Mouse (Mus musculus) intestine, embryonic 16.5 days (tissue): Measurements from ENCODE around the gene Cds2. TPM values are rescaled to one million over a fixed set of nuclear protein-coding genes. Genes with fewer than 3 reads are reported as not detected.

ENCODE experiments used
- ATAC-seq: fragments of 200-750 bp; cut with Nextera tagmentation; 2 replicates; pipeline ENCODE4 v1.8.0; 2017; ENCODE audit warnings: moderate TSS enrichment, moderate library complexity
- H3K27ac ChIP-seq: fragments of 300-500 bp; sonication (generic); 2 replicates; pipeline ENCODE4 v1.5.1; 2014; ENCODE audit warnings: mild to moderate bottlenecking, low read length
- H3K27me3 ChIP-seq: fragments of 300-500 bp; sonication (generic); replicated peaks from 2 replicates; pipeline ENCODE4 v1.6.1; 2014; ENCODE audit warnings: low read length, control low read depth, mixed read lengths; ENCODE audit not compliant: control insufficient read depth, insufficient read depth
- H3K36me3 ChIP-seq: fragments of 300-500 bp; sonication (generic); 2 replicates; pipeline ENCODE4 v1.6.1; 2014; ENCODE audit warnings: low read length, control low read depth; ENCODE audit not compliant: control insufficient read depth, insufficient read depth
- H3K4me1 ChIP-seq: fragments of 300-500 bp; sonication (generic); 2 replicates; pipeline ENCODE4 v1.6.1; 2014; ENCODE audit warnings: low read length, control low read depth, mixed read lengths; ENCODE audit not compliant: control insufficient read depth, insufficient read depth
- H3K4me2 ChIP-seq: fragments of 300-500 bp; sonication (generic); 2 replicates; pipeline ENCODE4 v1.6.1; 2014; ENCODE audit warnings: low read depth, low read length, control low read depth
- H3K4me3 ChIP-seq: fragments of 300-500 bp; sonication (generic); 2 replicates; pipeline ENCODE4 v1.5.1; 2014; ENCODE audit warnings: mild to moderate bottlenecking, low read length
- H3K9ac ChIP-seq: fragments of 300-500 bp; sonication (generic); 2 replicates; pipeline ENCODE4 v1.6.1; 2014; ENCODE audit warnings: low read depth, low read length
- H3K9me3 ChIP-seq: fragments of 300-500 bp; sonication (generic); 2 replicates; pipeline ENCODE4 v1.6.1; 2016; ENCODE audit warnings: low read length, control low read depth; ENCODE audit not compliant: control insufficient read depth
- WGBS: fragments of 180-500 bp; shearing (Covaris S2); extraction: QIAGEN DNeasy Blood & Tissue Kit; methylation state at CpG from one replicate; pipeline ENCODE4 v1.1.7; 2014; 5-methylcytosine and 5-hydroxymethylcytosine counted together
- polyA plus RNA-seq: library from polyadenylated mRNA; unstranded; fragments of >200 nt; fragmentation: Nextera tagmentation; extraction: Ambion mirVana; gene quantifications from 2 replicates; pipeline ENCODE4 v1.2.1, GENCODE M21; 2015

Cds2 gene
- polyA plus RNA-seq, 1 experiment from 2014 or later, result 20.5 TPM

DNA sequence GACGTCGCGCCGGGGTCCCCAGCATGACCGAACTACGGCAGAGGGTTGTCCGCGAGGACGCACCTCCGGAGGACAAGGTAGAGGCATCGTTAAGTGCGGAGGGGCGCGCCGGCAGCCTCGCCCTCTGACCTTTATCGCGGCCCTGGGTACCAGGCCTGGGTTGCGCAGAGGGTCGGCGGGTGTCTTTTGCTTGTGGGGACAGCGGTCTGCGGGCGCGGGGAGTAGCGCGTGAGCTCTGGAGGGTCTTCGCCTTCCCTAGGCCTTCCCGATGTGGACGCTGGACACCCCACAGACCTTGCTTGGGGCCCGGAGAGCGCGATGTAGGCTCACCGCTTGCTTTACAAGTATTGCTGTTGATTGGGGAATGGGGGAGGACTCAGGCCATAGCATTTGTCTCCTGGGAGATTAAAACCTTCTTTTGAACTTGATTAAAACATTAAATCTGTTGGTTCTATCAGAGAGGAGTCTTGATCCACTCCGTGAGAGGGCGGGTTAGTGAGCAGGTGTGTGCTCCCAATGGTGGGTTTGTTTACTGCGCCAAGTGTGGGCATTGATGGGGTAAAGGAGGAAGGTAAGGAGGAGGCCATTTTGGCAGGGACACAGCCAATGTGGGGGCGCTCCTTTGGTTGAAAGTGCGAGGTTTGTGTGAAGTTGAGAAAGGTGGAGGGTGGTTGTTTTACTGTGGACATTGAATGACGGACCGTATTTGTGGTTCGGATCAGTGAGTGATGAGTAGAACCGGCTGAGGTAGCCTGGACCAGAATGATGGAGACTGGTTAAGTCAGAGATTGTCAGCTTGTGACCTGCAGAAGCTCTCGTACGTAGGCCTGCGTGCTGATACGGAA is 695 bp downstream of the Cds2 start:
- peak; percentile 22 for ATAC-seq
- Histone ChIP-seq H3K4me2 (peak overlapping the region; percentile 72), H3K9me3 (no peaks in the 10 kb centered on the region), H3K9ac (peak overlapping the region; percentile 86), H3K27ac (peak overlapping the region; percentile 74), H3K36me3 (no peaks in the 10 kb centered on the region), H3K4me3 (peak overlapping the region; percentile 90), H3K27me3 (no peaks in the 10 kb centered on the region), H3K4me1 (peaks cover 6% of the 10 kb centered on the region; the same call in 1 of the 2 replicates)
- WGBS, result 1% methylated on average over 39 of the region's 47 CpGs

DNA sequence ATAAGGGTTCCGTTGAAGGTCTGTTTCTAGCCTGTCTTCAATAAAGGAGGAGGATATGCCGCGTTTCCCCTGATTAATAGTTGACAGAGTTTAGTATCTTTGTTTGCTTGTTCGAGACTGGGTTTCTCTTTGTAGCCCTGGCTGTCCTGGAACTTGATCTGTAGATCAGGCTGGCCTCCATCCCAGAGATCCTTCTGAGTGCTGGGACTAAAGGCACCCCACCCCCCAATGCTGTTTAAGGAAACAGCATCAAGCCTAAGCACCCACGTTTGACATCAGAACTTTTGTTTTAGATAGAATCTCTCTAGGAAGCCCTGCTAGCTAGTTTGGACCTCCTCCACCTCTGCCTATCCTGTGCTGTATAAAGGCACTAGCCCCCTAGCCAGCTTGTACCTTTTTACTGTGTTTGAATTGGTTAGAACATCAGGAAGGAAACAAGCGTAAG is 1.3 kb downstream of the Cds2 start:
- H3K4me3 ChIP-seq, result peak overlapping the region; percentile 90
- H3K9me3 ChIP-seq, result no peaks in the 10 kb centered on the region
- ATAC-seq, result no peak
- 0 out of 2 replicates have a peak overlapping the region, but pooled peaks have one; percentile 74 for H3K27ac ChIP-seq
- 18% methylated on average over 6 of the region's 6 CpGs for WGBS
- H3K4me2 ChIP-seq, result peak overlapping the region; percentile 72
- H3K9ac ChIP-seq, result peak overlapping the region; percentile 86
- peaks cover 6% of the 10 kb centered on the region; the same call in 1 of the 2 replicates for H3K4me1 ChIP-seq
- H3K27me3 ChIP-seq, result no peaks in the 10 kb centered on the region
- H3K36me3 ChIP-seq, result no peaks in the 10 kb centered on the region

DNA sequence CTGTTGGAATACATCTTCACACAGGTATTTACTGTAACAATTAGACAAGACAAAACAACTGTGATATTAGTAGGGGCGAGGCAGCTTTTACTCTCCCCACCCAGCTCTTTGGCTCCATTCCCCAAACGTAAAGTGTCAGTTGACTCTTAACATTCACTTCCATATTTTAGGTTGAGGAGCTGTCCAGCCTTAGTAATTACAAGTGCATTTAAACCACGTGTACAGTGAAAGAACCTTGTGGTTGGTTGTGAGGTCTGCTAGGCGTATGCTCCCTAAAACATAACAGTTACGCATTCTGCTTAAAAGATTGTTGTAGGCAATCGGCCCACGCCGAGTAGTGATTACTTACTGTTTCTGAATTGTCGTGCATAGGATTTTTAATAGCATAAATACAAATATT is 2.2 kb downstream of the Cds2 start:
- Histone ChIP-seq H3K4me2 (no peak overlapping the region), H3K36me3 (no peaks in the 10 kb centered on the region), H3K4me1 (peaks cover 6% of the 10 kb centered on the region; the same call in 1 of the 2 replicates), H3K9me3 (no peaks in the 10 kb centered on the region), H3K27me3 (no peaks in the 10 kb centered on the region), H3K4me3 (no peak overlapping the region), H3K27ac (no peak overlapping the region), H3K9ac (no peak overlapping the region)
- WGBS, result 83% methylated on average over 9 of the region's 9 CpGs
- ATAC-seq, result no peak

DNA sequence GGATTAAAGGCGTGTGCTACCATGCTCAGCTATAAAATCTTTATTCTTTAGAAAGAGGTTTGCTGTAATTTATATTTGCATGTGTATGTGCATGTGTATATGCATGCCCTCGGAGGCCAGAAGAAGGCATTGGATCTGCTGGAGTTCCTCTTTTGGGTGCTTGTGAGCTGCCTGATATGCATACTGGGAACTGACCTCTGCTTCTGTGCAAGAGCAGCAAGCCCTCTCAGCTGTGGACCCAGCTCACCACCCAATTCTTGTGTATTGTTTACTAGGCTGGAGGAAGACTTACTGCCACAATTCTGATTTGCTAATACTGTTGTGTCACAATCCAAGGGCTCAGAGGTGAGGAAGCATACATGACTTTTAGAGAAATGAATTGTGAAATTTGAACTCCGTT is 3.1 kb downstream of the Cds2 start:
- Histone ChIP-seq H3K27ac (no peak overlapping the region), H3K4me1 (peaks cover 6% of the 10 kb centered on the region; the same call in 1 of the 2 replicates), H3K4me2 (no peak overlapping the region), H3K9me3 (no peaks in the 10 kb centered on the region), H3K36me3 (no peaks in the 10 kb centered on the region), H3K9ac (no peak overlapping the region), H3K27me3 (no peaks in the 10 kb centered on the region), H3K4me3 (no peak overlapping the region)
- 85% methylated on average over 3 of the region's 3 CpGs for WGBS
- no peak for ATAC-seq

DNA sequence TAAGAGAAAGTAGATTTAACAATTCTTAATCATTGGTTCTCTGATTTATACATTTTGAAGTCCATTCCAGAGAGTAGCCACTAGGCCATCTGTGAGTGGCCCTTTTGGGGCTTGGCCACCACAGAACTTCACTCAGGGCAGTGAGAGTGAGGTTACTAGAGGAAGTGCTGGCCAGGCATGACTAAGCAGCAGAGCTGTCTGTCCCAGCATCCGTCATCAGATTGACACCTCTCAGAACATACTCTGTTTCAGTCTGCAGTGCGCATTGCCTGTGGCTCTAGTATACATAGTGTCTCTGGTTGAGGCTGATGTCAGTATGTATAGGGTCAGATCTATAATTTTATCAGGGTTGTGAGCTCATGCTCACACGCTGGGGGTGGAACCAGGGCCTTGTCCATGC is 6.3 kb downstream of the Cds2 start:
- WGBS, result 82% methylated on average over 3 of the region's 3 CpGs
- ATAC-seq, result no peak
- H3K9ac ChIP-seq, result no peak overlapping the region
- H3K27ac ChIP-seq, result no peak overlapping the region
- H3K4me2 ChIP-seq, result no peak overlapping the region
- H3K27me3 ChIP-seq, result no peaks in the 10 kb centered on the region
- peaks cover 5% of the 10 kb centered on the region; the same call in 1 of the 2 replicates for H3K4me1 ChIP-seq
- H3K9me3 ChIP-seq, result no peaks in the 10 kb centered on the region
- no peaks in the 10 kb centered on the region for H3K36me3 ChIP-seq
- H3K4me3 ChIP-seq, result no peak overlapping the region

DNA sequence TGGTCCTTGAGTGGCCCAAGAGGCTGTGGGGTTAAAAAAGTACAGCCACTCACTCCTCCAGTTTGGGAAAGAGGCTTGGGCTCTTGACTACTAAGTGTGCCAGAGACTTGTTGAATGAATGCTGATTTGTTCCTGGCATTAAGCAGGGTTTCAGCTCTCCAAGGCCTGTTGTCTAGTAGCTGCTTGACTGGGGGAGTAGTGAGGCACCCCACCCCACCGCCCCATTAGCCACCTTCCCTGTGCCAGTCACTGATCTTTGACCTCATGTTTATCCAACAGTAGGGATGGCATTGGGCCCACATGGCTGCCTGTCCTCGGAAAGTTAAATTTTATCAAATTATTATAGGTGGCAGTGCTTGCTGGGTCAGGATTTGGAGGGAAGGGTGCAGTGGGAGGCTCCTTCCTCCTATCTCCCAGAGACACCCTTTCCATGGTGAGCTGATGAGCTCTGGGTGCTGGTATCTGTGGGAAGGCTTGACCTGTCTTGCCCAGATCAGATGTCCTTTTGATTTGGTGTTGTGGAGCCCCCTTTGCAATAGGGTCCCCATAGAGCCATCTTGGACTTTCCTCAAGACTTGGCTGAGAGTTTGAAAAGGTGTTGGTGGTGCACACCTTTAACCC is 7.5 kb downstream of the Cds2 start:
- Histone ChIP-seq H3K9ac (no peak overlapping the region), H3K4me3 (no peak overlapping the region), H3K27ac (no peak overlapping the region), H3K4me1 (no peaks in the 10 kb centered on the region), H3K27me3 (no peaks in the 10 kb centered on the region), H3K9me3 (no peaks in the 10 kb centered on the region), H3K4me2 (no peak overlapping the region), H3K36me3 (no peaks in the 10 kb centered on the region)
- no peak for ATAC-seq
- WGBS, result 69% methylated on average over 2 of the region's 2 CpGs

DNA sequence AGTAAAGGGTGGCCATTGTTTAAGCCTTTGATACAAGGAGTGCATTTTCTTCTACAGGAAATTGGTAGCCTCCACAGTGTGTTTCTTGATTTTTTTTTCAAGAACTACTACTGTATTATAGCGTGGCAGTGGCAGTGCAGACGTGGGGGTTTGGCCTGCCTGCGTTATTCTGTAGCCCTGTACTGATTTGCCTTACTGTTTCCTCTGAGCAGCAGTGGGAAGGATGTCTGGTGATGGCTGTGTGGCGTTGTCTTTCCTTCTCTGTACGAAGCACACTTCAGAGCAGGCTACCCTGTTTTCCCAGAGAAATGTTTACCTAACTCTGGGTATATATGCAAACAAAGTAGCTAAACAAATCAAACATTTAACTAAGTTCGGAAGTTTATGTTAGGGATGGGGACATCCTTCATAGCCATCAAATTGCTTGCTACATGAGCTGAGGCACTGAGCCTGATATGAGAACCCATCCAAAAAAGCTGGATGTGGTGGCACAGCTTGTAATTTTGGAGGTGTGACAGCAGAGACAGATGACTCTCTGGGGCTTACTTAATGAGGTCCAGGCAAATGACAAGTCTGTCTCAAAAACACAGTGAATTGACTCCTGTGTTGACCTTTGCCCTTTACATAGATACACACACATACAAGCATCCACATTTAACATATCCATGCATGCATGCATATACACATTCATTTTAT is 9.9 kb downstream of the Cds2 start:
- H3K27me3 ChIP-seq, result no peaks in the 10 kb centered on the region
- no peak for ATAC-seq
- H3K36me3 ChIP-seq, result no peaks in the 10 kb centered on the region
- no peaks in the 10 kb centered on the region for H3K4me1 ChIP-seq
- H3K4me2 ChIP-seq, result no peak overlapping the region
- no peak overlapping the region for H3K27ac ChIP-seq
- H3K4me3 ChIP-seq, result no peak overlapping the region
- WGBS, result 44% methylated on average over 6 of the region's 6 CpGs
- H3K9me3 ChIP-seq, result no peaks in the 10 kb centered on the region
- H3K9ac ChIP-seq, result no peak overlapping the region

DNA sequence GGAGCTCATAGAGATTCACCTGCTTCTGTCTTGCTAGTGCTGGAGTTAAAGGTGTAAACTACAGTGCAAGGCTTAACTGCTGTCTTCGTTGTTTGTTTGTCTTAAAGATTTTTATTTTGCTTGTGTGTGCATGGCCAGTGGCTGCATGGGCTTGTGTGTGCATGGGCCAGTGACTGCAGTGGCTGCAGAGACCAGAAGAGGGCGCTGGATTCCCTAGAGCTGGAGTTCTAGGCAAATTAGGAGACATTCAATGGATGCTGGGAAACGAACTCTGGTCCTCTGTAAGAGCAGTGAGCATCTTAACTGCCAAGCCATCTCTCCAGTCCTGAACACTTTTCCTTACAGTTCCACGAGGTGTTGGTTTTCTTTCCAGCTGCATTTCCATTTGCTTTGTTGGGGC is 12.6 kb downstream of the Cds2 start:
- Histone ChIP-seq H3K4me1 (no peaks in the 10 kb centered on the region), H3K4me3 (no peak overlapping the region), H3K36me3 (no peaks in the 10 kb centered on the region), H3K27ac (no peak overlapping the region), H3K4me2 (no peak overlapping the region), H3K27me3 (no peaks in the 10 kb centered on the region), H3K9me3 (no peaks in the 10 kb centered on the region), H3K9ac (no peak overlapping the region)
- 81% methylated on average over 4 of the region's 4 CpGs for WGBS
- no peak for ATAC-seq

DNA sequence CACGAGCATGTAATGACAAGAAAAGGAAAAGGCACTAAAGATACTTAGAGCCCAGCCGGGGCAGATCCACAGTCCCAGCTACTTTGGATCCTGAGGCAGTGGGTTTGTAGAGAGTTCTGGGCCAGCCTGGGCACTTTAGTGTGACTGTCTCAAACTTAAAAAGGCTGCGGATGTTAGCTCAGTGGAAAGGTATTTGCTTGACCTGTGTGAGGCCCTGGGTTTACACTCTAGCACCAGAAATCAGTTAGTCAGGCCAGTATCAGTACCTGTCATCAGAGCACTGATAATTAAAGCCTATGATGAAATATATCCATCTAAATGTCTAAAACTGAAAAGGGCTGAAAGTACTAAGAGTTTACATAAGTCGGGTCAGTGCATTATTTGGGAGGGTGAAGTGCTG is 13.3 kb downstream of the Cds2 start:
- no peak overlapping the region for H3K27ac ChIP-seq
- no peaks in the 10 kb centered on the region for H3K4me1 ChIP-seq
- H3K36me3 ChIP-seq, result no peaks in the 10 kb centered on the region
- no peak overlapping the region for H3K4me2 ChIP-seq
- no peaks in the 10 kb centered on the region for H3K27me3 ChIP-seq
- no peaks in the 10 kb centered on the region for H3K9me3 ChIP-seq
- no peak overlapping the region for H3K9ac ChIP-seq
- no peak for ATAC-seq
- 67% methylated on average over 4 of the region's 4 CpGs for WGBS
- H3K4me3 ChIP-seq, result no peak overlapping the region
